Mouse (Mus musculus) neural tube, embryonic 10.5 days (tissue): Measurements from ENCODE around the gene Sept5.

Source experiments
- DNase-seq: peaks from one replicate; pipeline ENCODE4 v3.0.0-alpha.2; 2017; ENCODE audit warnings: low spot score; ENCODE audit errors: extremely low spot score

Sept5 gene

DNA sequence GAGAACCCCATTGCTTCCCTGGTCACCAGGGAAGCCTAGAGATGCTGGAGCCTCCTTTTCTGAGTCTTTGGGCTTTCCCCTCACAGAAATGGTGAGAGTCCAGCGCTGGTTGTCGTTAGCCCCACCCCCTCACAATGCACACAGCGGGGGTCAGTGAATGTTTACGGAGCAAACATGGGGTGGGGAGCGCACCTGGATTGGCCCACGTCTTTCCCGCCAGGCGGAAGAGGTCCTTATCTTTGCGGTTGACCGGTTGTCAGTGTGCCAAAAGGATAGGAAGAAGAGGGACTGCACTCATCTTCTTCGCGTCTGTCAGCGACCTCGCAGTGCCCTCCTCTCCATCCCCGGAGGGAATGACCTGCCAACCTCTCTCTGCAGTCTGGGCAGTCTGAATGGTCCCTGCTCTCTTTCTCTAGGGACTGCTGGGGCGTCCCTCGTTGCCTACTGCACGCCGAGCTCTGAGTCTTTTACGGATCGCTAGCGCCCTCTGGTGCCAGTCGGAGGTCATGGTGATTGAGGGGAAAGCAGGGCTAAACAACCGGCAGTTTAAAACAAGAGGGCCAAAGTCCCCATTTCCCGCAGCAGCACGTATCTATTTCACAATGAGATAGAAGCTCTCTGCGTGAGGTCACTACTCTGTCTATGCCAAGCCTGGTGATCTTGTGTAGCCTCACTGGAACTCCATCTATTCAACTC, 12.2 kb downstream of the Sept5 start:
- DNase-seq: peak; percentile 93

GRCm38 (mm10) chr16:18613301-18613700, 16.5 kb downstream of the Sept5 start:
- DNase-seq: no peak

DNA sequence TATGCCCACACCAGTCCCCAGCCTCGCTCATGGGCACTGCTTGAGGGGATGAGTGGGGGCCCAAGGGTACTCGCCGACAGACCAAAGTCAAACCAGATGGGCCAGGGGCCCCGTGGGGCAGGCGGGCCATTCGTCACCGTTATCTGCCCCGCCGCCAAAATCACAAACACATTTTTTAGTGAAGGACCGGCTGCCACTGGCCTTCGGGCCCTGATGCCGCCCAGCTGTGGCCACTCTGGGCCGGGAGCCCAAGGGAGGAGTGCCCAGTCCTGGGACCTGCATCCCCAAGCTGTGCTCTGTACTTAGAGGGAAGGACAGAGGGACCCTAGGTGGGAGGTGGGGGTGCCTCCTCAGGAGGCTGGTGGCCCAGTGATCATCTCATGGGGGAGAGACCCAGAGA, 18.0 kb downstream of the Sept5 start:
- DNase-seq: peak; percentile 54

DNA sequence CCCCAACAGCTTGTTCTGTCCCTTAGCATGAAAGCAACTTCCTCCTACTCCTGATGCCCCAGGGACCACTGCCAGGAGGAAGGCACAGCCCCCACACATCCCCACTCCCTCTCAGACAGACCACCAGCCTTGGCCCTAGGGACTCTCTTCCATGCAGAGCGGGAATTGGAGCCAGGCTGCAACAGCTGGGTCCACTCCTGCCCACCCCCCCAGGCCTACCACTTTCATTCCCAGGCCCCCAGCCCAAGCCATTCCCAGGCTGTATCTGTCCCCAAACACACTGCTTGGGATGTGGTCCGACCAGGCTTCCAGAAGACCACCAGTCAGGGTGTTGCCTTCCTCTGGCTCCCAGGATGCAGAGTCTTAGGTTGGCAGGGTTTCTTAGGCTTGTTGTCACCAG, 20.7 kb downstream of the Sept5 start:
- no peak for DNase-seq

DNA sequence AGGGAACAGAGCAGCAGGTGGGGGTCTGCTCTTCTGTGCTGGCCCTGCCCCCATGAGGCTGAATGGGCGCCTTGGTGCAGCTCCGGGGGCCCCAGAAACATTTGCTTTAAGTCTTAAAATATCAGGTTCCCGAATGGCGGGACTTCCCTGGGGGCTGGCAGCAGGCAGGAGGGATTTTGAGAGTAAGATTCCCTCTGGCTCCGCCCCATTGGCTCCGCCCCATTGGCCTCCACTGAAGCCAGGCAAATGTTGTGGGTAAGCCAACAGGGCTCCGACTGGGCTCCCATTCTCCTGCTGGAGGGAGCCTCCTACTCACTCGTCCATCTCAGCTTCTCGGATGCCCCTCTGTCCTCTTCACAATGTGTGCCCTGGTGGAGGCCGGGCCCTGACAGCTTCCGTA, 21.5 kb downstream of the Sept5 start:
- DNase-seq: no peak

DNA sequence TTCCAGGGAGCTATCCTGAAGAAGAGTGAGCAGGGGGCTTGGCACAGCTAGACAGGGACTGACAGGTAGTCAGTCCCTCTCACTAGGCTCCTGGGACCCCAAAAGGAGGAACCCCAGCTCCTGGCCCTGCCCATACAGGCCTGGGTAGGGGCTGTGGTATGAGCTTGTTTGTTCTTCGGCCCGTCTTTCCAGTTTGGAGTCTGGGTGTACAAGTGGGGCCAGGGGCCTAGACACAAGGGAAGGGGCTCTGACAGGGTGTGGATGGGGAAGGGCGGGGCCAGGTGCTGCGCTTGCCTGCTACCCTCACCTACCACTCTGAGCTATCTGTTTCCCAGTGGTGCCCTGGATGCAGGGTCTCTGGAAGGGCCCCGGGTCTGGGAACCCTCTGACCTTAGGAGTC, 24.0 kb downstream of the Sept5 start:
- no peak for DNase-seq

- DNase-seq: peak; percentile 15
Observed at GRCm38 (mm10) chr16:18604267-18604701, 25.5 kb downstream of the Sept5 start.

- DNase-seq: no peak
Observed at GRCm38 (mm10) chr16:18601447-18601846, 28.3 kb downstream of the Sept5 start.

DNA sequence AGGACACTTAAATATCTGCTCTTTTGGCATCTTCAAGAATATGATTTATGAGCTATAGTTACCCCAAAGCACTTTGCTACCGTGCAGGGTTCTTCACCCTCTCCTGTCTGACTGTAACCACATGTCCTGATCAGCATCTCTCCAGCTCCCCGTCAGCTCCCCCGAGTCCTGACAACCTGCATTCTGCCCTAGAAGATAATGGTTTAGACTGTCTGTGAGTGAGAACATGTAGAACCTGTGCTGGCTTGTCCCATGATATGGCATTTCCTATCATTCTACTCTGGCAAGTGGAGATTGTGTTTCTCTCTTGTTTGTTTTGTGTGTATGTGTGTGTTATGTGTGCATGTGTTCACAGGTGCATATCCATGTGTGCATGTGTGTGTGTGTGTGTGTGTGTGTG, 31.7 kb downstream of the Sept5 start:
- DNase-seq: no peak

- no peak for DNase-seq
Observed at GRCm38 (mm10) chr16:18596255-18596654, 33.5 kb downstream of the Sept5 start.

GRCm38 (mm10) chr16:18593930-18594329, 35.8 kb downstream of the Sept5 start:
- DNase-seq: no peak

- DNase-seq: peak; percentile 68
Observed at GRCm38 (mm10) chr16:18591047-18592018, 38.4 kb downstream of the Sept5 start.

DNA sequence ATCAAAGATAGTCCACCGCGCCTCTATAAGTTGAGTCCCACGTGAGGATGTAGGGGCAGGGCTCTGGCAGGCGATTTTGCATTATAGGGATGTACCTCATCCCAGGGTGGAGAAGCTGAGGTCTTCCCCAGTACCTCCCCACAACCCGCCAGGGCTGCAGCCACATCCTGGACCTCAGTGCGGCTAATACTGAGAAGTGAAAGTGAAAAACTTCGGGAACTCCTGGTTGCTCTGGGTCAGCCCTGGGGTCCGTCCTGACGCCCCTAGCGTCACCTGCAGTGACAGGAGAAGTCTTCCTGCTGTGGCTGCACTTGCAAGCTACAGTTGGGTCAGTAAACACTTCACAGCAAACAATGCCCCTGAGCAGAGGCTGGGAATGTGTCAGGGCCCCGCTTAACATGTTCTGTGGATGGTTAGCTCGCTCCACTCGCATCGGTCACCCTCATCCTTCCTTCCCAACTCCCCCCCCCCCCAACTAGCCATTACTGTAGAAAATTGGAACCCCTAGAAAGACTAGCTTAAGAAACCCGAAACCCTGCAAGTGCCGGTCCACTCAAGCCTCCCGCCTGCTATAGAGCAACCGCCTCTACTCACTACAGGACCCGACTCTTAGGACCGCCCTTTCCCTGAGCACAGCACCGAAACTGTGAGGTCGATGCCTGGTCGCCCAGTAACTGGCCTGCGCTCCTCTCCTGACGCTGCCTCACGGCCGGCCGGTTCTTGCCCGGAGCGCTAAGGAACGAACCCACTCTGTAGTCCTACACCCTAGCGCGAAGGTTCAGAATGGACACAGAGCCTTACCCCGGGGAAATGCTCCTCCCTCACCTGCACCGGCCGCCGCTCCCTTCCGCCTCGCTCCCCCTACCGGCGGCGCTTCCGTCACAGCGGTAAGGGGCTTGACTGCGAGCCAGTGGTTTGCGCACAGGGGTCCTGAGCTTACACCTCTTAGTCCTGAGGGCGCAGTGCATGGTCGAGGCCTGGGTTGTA, 39.7 kb downstream of the Sept5 start, which contains the start of gene Tbx1:
Gene Tbx1 (minus strand): TSS at position 868 of the 987 bp plus-strand sequence.
- peak; percentile 57 for DNase-seq

GRCm38 (mm10) chr16:18589080-18589621, 40.6 kb downstream of the Sept5 start:
- peak; percentile 51 for DNase-seq

DNA sequence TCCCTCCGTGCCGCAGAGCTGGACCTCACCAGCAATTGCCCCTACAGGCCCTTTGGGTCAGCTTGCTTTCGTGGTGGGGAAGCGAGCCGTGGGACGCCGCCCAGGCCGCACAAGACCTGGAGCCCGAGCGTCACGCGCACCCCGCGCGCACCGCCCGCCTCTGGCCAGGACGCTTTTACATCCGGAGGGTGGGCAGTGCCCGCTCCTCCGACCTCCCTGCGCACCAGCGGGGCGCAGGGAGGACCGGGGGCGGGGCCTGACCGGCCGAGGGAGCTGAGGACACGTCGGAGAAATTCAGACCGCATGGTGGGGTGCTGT, 41.1 kb downstream of the Sept5 start:
- DNase-seq: peak; percentile 62

GRCm38 (mm10) chr16:18587847-18588737, 41.7 kb downstream of the Sept5 start:
- peak; percentile 73 for DNase-seq

DNA sequence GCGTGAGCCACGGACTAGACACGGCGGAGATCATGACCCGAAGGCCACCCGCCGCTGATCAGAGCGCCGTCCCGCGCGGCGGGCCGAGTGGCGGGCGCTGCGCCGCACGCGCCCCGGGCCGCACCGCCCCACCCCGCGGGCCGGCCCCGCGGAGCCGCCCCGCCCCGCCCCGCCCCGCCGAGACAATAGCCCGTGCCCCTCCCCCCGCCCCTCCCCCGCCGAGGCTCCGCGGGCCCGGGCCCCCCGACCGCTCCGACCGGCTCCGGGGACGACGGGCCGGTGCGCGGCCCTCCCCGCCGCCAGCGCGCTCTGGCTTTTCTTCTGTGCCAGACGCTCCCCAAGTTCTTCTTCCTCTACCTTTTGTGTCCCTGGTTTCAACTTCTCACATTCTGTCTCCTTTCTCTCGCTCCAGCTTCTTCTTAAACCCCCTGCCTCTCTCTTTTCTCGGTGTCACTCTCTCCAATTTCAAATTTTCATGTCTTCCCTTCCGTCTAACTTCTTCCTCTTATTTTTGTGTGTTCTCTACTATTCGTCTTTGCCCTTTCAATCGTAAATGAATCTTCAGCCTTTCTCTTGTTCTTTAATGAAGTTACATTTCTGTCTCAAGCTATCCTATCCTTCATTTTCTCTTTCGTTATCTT, 42.7 kb downstream of the Sept5 start:
- no peak for DNase-seq

DNA sequence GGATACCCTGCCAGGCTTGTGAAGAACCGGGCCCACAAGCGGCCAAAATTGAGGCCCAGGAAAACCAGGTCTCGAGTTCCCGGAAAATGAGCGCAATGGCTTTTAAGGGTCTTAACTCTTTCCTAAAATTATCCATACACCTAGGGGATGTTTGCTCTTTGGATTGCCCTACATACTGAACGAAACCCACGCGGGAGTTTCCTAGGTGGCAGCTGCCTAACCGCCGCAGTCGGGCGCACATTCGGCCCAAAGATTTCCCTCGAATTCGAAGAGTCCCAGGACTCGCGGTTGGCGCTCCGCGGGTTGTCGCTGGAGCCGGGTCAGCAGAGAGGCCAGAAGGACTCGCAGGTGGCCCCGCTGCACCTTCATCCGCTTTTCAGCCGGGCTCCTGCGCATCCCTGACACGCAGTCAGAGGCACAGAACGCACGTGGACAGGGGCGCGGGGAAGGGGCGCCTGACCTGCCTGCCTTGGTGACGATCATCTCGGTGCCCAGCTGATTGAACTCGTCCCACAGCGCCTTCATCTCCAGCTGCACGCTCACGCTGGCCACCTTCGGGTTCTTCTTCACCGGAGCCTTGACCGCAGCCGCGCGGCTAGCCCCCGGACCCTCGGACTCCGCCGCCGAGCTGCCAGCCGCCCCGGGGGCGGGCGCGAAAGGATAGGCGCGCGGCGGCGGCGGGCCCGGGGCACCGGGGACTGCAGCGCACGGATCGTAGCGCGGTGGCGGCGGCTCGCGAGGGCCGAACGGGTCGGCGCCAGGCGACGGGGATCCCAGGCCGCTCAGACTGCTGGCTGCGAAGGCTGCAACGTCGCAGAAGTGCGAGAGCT, 43.5 kb downstream of the Sept5 start:
- DNase-seq: peak; percentile 76

DNA sequence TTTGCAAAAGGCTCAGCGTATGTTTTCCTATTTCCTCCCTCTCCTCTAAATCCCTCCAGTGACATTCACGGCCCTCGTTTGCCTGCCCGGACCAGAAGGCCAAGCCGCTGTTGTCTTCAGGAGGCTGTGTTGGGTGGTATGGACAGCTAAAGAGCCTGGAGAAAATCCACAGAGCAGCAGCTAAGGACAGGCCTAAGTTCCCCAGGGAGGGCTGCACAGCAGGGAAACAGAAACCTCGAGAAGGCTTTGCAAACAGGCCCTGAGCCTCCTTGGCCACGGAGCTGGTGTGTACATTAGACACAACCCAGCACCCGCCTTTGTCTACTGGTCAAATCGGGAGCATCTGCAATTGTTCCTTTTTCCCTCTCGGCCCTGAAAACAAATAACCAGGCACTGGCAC, 44.1 kb downstream of the Sept5 start:
- peak; percentile 65 for DNase-seq
